Mouse (Mus musculus) frontal cortex, postnatal 14 days (tissue): ENCODE measurements around the gene Tomm40l.

Experiments
- DNase-seq, 2 experiments: peaks; one replicate each; pipeline ENCODE4 v3.0.0; 2022; ENCODE audit warnings: low spot score in 2 of 2

Tomm40l gene

DNA sequence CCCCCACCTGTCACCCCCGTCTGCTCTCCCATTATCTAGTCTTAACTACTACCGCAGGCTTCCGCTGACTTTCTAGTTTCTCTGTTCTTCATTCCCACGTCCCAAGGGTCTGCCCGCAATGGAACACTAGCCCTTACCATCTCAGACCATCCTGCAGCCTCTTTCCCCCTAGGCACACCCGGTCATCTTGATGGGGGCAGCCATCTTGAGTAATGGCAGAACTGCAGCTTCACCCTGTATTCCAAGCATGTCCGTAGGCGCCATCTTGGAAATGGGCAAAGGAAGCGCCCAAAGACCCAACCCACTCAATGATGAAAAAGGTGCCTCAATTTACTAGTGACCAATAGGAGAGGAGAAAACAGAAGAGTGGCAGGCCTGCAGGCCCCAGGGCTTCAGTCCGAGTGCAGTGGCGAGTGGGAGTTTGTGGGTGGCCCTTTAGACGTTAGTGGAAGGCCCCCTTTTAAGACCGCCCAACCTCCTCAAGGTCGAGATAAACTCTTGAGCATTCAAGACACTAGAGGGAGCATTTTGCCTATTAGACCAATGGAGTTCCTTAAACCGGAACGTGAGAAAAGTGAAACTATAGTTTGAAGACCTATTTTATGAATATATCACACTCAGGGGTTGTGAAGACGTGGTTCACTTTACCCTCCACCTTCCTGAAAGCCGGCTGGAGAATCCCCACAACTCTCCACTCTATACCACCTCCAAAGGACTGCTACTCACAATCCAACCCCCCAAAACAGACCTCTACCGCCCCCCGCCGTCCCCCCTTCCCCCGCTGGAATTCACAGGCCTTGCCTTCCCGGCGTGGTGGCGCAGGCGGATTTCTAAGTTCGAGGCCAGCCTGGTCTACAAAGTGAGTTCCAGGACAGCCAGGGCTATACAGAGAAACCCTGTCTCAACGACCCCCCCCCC is at the start of gene Tomm40l:
Gene Tomm40l (minus strand): TSS at position 277 of the 918 bp plus-strand sequence.
- DNase-seq, result peak; percentile 89 to 98

DNA sequence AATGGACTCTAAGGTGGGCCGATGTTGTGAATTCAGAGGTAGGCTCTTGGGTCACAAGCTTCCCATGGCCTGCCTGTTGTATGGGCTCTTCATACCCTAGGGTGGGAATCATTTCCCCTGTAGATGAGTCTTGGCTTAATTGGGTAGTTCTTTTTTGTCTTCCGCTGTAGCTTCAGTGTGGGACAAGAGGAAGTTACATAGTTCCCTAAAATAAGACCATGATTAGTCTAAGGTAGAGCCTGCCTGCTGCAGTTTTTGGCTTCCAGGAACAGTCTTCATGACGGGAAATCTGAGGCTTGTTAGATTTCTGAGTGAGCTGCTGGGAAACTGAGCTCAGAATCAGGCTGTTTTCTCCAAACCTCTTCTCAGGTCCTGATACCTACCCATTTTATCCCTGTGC is 49.8 kb upstream of the Tomm40l start:
- DNase-seq, result no peak

DNA sequence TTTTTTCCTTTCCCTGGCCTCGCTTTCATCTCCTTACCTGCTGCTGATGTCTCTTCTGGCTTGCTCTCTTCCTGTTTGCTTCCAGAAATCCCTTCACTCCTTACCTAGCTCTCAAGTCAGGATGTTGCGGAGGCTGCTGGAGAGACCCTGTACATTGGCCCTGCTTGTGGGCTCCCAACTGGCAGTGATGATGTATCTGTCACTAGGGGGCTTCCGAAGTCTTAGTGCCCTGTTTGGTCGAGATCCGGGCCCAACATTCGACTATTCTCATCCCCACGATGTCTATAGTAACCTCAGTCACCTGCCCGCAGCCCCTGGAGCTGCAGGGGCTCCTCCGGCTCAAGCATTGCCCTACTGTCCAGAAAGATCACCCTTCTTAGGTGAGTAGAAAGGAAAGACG is 49.3 kb upstream of the Tomm40l start:
- DNase-seq, result no peak

- DNase-seq, result no peak
Measured at GRCm38 (mm10) chr1:171271196-171271595, 48.9 kb upstream of the Tomm40l start.

DNA sequence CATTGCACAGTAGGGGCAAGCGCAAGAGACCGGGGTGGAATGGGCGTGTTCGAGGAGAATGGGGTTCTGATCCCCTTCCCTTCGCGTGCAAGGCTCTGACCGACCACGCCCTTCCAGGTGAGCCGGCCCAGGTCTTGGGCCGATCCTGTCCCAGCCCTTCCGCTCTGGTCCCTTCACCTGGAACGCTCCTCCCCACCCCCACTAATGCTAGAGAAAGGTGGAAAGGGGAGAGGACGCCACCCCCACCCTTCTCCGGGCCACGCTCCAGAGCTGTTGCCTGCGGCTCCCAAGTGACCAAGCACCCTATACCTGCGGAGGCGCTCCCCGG is 48.2 kb upstream of the Tomm40l start:
- no peak for DNase-seq

DNA sequence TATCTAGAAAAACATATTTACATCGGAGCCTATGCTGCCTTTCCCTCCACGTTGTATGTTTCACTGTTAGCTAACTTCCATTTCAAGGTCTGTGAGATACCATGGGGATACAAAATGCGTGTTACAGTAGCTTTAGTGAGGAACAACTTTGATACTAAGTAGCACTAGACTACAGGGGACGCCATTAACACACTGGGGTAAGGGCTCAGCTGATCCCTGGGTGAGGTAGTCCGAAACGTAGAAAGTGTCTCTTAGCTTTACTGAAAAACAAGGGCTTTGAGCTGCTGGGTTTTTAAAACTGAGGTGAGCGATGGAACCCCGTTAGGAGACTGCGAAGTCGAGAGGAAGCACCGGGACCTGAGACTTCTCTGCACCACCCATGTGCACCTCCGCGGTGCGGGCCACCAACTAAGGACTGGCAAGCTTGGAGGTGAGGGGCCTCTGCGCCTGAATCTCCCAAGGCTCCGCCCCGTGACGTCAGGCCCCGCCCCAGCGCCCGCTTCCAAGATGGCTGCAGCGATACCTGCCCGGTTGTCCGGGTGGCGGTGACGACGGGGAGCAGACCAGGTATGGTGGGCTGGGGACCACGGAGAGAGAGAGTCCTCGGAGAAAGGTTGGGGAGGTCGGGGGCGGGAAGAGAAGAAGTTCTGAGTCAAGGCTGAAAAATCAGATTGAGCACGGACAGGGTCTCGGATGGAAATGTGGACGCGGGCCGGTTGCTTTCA is 47.7 kb upstream of the Tomm40l start, which contains the start of gene B4galt3:
Gene B4galt3 (plus strand): TSS at position 481 of the 725 bp plus-strand sequence.
- peak; percentile 84 to 94 for DNase-seq

- no peak for DNase-seq
Measured at GRCm38 (mm10) chr1:171268341-171268740, 46.0 kb upstream of the Tomm40l start.

DNA sequence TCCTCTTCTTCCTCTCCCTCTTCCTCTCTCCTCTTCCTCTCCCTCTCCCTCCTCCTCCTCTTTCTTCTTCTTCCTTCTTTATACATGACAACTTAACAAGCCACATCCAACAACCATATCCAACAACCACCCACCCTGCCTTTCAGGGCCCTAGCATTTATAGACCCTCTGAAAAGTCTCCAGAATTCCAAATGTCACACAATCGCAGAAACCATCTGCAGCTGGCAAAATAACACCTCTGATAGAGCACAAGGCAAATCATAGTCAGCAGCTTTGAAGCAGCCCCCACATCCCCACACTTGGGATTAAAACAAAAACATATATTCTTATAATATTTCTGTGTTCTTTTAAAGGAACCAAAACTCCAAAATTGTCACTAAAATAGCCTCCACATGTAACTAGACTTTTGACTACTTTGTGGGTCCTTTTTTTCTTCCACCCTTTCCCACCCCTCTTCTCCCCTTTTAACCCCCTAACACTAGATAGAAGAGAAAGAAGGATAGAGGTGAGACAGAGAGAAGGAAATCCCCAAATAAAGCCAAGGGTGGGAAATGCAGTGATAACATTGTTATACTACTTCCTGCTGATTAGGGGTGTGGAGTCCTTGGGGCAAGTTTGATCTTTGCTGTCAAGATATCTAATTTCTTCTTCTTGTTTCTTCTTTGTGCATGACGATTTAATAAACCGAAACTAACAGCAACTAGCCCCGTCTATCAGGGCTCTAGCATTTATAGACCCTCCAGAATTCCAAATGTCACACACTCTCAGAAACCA is 43.8 kb upstream of the Tomm40l start:
- no peak for DNase-seq

GRCm38 (mm10) chr1:171263666-171264461 is 41.5 kb upstream of the Tomm40l start:
- no peak for DNase-seq

DNA sequence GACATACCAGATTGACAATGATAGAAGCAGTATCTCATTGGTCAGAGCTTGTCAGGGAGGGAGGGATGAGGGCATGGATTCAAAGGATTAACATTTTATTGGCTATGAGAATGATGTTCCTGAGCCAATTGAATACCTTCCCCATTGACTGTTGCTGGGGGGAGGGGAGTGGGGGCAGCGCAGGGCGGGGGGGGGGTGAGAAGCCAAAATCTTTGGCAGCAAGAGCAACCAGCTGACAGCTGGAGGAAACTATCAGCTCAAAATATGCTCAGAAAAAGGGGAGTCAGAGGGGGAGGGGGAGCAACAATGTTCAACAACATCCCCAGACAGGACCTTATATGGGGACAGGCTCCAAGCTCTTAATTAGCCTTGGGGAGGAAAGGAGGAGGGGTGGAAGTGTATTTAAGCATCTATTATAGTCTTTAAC is 40.9 kb upstream of the Tomm40l start:
- peak in 1 of 2 experiments; percentile 47 for DNase-seq

GRCm38 (mm10) chr1:171262594-171263130 is 40.3 kb upstream of the Tomm40l start:
- DNase-seq, result peak; percentile 78 to 84

GRCm38 (mm10) chr1:171260316-171260715 is 38.0 kb upstream of the Tomm40l start:
- no peak for DNase-seq

GRCm38 (mm10) chr1:171258921-171259320 is 36.6 kb upstream of the Tomm40l start:
- DNase-seq, result no peak

DNA sequence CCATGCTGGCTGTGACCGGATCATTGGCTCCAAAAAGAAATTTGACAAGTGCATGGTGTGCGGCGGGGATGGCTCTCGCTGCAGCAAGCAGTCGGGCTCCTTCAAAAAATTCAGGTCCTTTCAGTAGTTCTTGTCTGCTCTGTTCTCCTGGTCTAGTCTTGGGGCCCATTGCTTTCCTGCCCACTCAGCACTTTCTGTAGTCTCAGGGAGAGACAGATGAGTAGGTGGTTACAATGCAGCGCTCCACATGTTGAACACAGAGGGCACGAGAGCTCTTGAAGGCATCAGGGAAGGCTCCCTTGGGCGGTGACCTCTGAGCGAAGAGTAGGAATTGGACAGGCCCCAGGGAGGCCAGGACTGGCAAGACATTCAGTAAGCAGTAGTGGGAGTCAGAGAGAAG is 35.5 kb upstream of the Tomm40l start:
- no peak for DNase-seq

GRCm38 (mm10) chr1:171256937-171257548 is 34.7 kb upstream of the Tomm40l start:
- peak in 1 of 2 experiments; percentile 56 for DNase-seq

DNA sequence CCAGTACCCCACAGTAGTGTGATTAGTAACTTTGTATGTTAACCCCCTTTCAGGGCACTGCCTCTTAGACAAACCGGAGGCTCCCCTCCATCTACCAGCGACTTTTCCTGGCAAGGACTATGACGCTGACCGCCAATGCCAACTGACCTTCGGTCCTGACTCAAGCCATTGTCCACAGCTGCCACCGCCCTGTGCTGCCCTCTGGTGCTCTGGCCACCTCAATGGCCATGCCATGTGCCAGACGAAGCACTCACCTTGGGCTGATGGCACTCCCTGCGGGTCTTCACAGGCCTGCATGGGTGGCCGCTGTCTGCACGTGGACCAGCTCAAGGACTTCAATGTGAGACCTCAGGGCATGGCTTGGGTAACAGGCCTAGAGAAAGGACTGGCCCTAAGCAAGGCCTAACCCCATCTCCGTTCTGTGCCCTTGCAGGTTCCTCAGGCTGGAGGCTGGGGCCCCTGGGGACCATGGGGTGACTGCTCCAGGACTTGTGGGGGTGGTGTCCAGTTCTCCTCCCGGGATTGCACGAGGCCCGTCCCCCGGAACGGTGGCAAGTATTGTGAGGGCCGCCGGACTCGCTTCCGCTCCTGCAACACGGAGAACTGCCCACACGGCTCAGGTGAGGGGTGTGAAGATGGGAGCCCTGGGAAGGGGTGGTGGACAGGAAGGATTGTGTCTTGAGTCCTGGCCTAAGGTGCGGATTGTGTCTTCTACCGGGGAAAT is 33.9 kb upstream of the Tomm40l start:
- no peak for DNase-seq

- DNase-seq, result no peak
Measured at GRCm38 (mm10) chr1:171252415-171252814, 30.1 kb upstream of the Tomm40l start.

- no peak for DNase-seq
Measured at GRCm38 (mm10) chr1:171251594-171252324, 29.4 kb upstream of the Tomm40l start.
